Mouse (Mus musculus) embryonic facial prominence, embryonic 15.5 days (tissue): ENCODE data around the gene Slc9a8. TPM values are rescaled to one million over a fixed set of nuclear protein-coding genes. Genes with fewer than 3 reads are reported as not detected.

Source experiments
- ATAC-seq: fragments of 200-750 bp; cut with Nextera tagmentation; 2 replicates; pipeline ENCODE4 v1.8.0; 2017; ENCODE audit warnings: low read depth, moderate TSS enrichment; ENCODE audit not compliant: insufficient number of reproducible peaks, low FRiP score, low TSS enrichment
- H3K27ac ChIP-seq: fragments of 300-500 bp; sonication (generic); replicated peaks from 2 replicates; pipeline ENCODE4 v1.5.1; 2015; ENCODE audit warnings: mild to moderate bottlenecking, inconsistent platforms
- H3K27me3 ChIP-seq: fragments of 300-500 bp; sonication (generic); 2 replicates; pipeline ENCODE4 v1.6.1; 2015; ENCODE audit warnings: inconsistent platforms
- H3K36me3 ChIP-seq: fragments of 300-500 bp; sonication (generic); 2 replicates; pipeline ENCODE4 v1.6.1; 2015; ENCODE audit warnings: mild to moderate bottlenecking, inconsistent platforms
- H3K4me1 ChIP-seq: fragments of 300-500 bp; sonication (generic); 2 replicates; pipeline ENCODE4 v1.6.1; 2015; ENCODE audit warnings: inconsistent platforms
- H3K4me2 ChIP-seq: fragments of 300-500 bp; sonication (generic); replicated peaks from 2 replicates; pipeline ENCODE4 v1.6.1; 2015; ENCODE audit warnings: mild to moderate bottlenecking, inconsistent platforms
- H3K4me3 ChIP-seq: fragments of 300-500 bp; sonication (generic); replicated peaks from 2 replicates; pipeline ENCODE4 v1.5.1; 2015; ENCODE audit warnings: mild to moderate bottlenecking, inconsistent platforms
- H3K9ac ChIP-seq: fragments of 300-500 bp; sonication (generic); 2 replicates; pipeline ENCODE4 v1.6.1; 2015; ENCODE audit warnings: inconsistent platforms
- H3K9me3 ChIP-seq: fragments of 300-500 bp; sonication (generic); replicated peaks from 2 replicates; pipeline ENCODE4 v1.6.1; 2016; ENCODE audit warnings: inconsistent platforms
- WGBS: fragments of 180-500 bp; shearing (Covaris S2); methylation state at CpG from one replicate; pipeline ENCODE4 v1.1.7; 2015; 5-methylcytosine and 5-hydroxymethylcytosine counted together
- polyA plus RNA-seq: library from polyadenylated mRNA; unstranded; fragments of >200 nt; fragmentation: Nextera tagmentation; extraction: Ambion mirVana; gene quantifications from 2 replicates; pipeline ENCODE4 v1.2.1, GENCODE M21; 2015

Slc9a8 gene
- polyA plus RNA-seq, 1 experiment from 2014 or later: 20.5 TPM

GRCm38 (mm10) chr2:167430737-167431417, 9.4 kb downstream of the Slc9a8 start:
- Histone ChIP-seq H3K9ac (no peak overlapping the region), H3K4me3 (no peak overlapping the region), H3K4me1 (no peaks in the 10 kb centered on the region), H3K36me3 (peaks cover 47% of the 10 kb centered on the region), H3K9me3 (no peaks in the 10 kb centered on the region), H3K27me3 (no peaks in the 10 kb centered on the region), H3K27ac (no peak overlapping the region), H3K4me2 (no peak overlapping the region)
- no peak for ATAC-seq
- WGBS: 66% methylated on average over 9 of the region's 9 CpGs

GRCm38 (mm10) chr2:167431418-167431776, 9.9 kb downstream of the Slc9a8 start:
- no peaks in the 10 kb centered on the region for H3K27me3 ChIP-seq
- no peaks in the 10 kb centered on the region for H3K4me1 ChIP-seq
- 66% methylated on average over 7 of the region's 7 CpGs for WGBS
- peaks cover 42% of the 10 kb centered on the region for H3K36me3 ChIP-seq
- no peak for ATAC-seq
- H3K4me3 ChIP-seq: no peak overlapping the region
- no peak overlapping the region for H3K27ac ChIP-seq
- no peaks in the 10 kb centered on the region for H3K9me3 ChIP-seq
- H3K4me2 ChIP-seq: no peak overlapping the region
- H3K9ac ChIP-seq: no peak overlapping the region

- H3K9me3 ChIP-seq: no peaks in the 10 kb centered on the region
- peaks cover 31% of the 10 kb centered on the region; the same call in 1 of the 2 replicates for H3K36me3 ChIP-seq
- H3K9ac ChIP-seq: no peak overlapping the region
- ATAC-seq: no peak
- WGBS: 91% methylated on average over 6 of the region's 6 CpGs
- H3K4me1 ChIP-seq: no peaks in the 10 kb centered on the region
- H3K4me3 ChIP-seq: no peak overlapping the region
- H3K27me3 ChIP-seq: no peaks in the 10 kb centered on the region
- no peak overlapping the region for H3K4me2 ChIP-seq
- no peak overlapping the region for H3K27ac ChIP-seq
Measured at GRCm38 (mm10) chr2:167434570-167434969, 13.1 kb downstream of the Slc9a8 start.

GRCm38 (mm10) chr2:167435631-167436030, 14.1 kb downstream of the Slc9a8 start:
- ATAC-seq: no peak
- 98% methylated on average over 2 of the region's 2 CpGs for WGBS
- Histone ChIP-seq H3K9me3 (no peaks in the 10 kb centered on the region), H3K27me3 (no peaks in the 10 kb centered on the region), H3K4me2 (no peak overlapping the region), H3K4me1 (no peaks in the 10 kb centered on the region), H3K9ac (no peak overlapping the region), H3K36me3 (peaks cover 37% of the 10 kb centered on the region; the same call in 1 of the 2 replicates), H3K27ac (no peak overlapping the region), H3K4me3 (no peak overlapping the region)

- Histone ChIP-seq H3K4me1 (no peaks in the 10 kb centered on the region), H3K4me2 (no peak overlapping the region), H3K4me3 (no peak overlapping the region), H3K27me3 (no peaks in the 10 kb centered on the region), H3K27ac (no peak overlapping the region), H3K9ac (no peak overlapping the region), H3K9me3 (no peaks in the 10 kb centered on the region), H3K36me3 (peaks cover 40% of the 10 kb centered on the region; the same call in 1 of the 2 replicates)
- no peak for ATAC-seq
- WGBS: 77% methylated on average over 5 of the region's 5 CpGs
Measured at GRCm38 (mm10) chr2:167436371-167436770, 14.9 kb downstream of the Slc9a8 start.

- Histone ChIP-seq H3K9me3 (no peaks in the 10 kb centered on the region), H3K4me1 (no peaks in the 10 kb centered on the region), H3K27me3 (no peaks in the 10 kb centered on the region), H3K4me3 (no peak overlapping the region), H3K4me2 (no peak overlapping the region), H3K36me3 (peaks cover 45% of the 10 kb centered on the region), H3K27ac (no peak overlapping the region), H3K9ac (no peak overlapping the region)
- no peak for ATAC-seq
- WGBS: 100% methylated on average over 3 of the region's 3 CpGs
Measured at GRCm38 (mm10) chr2:167439422-167439821, 17.9 kb downstream of the Slc9a8 start.

GRCm38 (mm10) chr2:167443411-167444193, 22.1 kb downstream of the Slc9a8 start:
- Histone ChIP-seq H3K4me3 (no peak overlapping the region), H3K27me3 (no peaks in the 10 kb centered on the region), H3K4me1 (peaks cover 21% of the 10 kb centered on the region), H3K4me2 (no peak overlapping the region), H3K9ac (no peak overlapping the region), H3K36me3 (peaks cover 46% of the 10 kb centered on the region), H3K9me3 (no peaks in the 10 kb centered on the region), H3K27ac (no peak overlapping the region)
- WGBS: 89% methylated on average over 4 of the region's 4 CpGs
- ATAC-seq: no peak

- Histone ChIP-seq H3K4me2 (no peak overlapping the region), H3K9ac (no peak overlapping the region), H3K27ac (peak overlapping the region; percentile 75), H3K36me3 (peaks cover 48% of the 10 kb centered on the region), H3K9me3 (no peaks in the 10 kb centered on the region), H3K4me1 (peaks cover 21% of the 10 kb centered on the region), H3K4me3 (no peak overlapping the region), H3K27me3 (no peaks in the 10 kb centered on the region)
- WGBS: 54% methylated on average over 20 of the region's 20 CpGs
- 0 out of 2 replicates have a peak, but pooled peaks have one; percentile 55 for ATAC-seq
Measured at GRCm38 (mm10) chr2:167445911-167446780, 24.6 kb downstream of the Slc9a8 start.

GRCm38 (mm10) chr2:167447207-167447606, 25.7 kb downstream of the Slc9a8 start:
- WGBS: 89% methylated on average over 7 of the region's 7 CpGs
- Histone ChIP-seq H3K9ac (no peak overlapping the region), H3K9me3 (no peaks in the 10 kb centered on the region), H3K27ac (0 out of 2 replicates have a peak overlapping the region, but pooled peaks have one; percentile 12), H3K36me3 (peaks cover 47% of the 10 kb centered on the region), H3K4me1 (peaks cover 21% of the 10 kb centered on the region), H3K4me2 (no peak overlapping the region), H3K27me3 (no peaks in the 10 kb centered on the region), H3K4me3 (no peak overlapping the region)
- no peak for ATAC-seq

- H3K4me2 ChIP-seq: no peak overlapping the region
- H3K4me1 ChIP-seq: peaks cover 21% of the 10 kb centered on the region
- no peaks in the 10 kb centered on the region for H3K9me3 ChIP-seq
- peaks cover 47% of the 10 kb centered on the region for H3K36me3 ChIP-seq
- H3K27me3 ChIP-seq: no peaks in the 10 kb centered on the region
- no peak overlapping the region for H3K9ac ChIP-seq
- 88% methylated on average over 8 of the region's 8 CpGs for WGBS
- no peak overlapping the region for H3K27ac ChIP-seq
- no peak overlapping the region for H3K4me3 ChIP-seq
- no peak for ATAC-seq
Measured at GRCm38 (mm10) chr2:167447629-167448028, 26.1 kb downstream of the Slc9a8 start.
